16 mouse cellular contexts compared by ENCODE assay signal in the genomic region with DNA sequence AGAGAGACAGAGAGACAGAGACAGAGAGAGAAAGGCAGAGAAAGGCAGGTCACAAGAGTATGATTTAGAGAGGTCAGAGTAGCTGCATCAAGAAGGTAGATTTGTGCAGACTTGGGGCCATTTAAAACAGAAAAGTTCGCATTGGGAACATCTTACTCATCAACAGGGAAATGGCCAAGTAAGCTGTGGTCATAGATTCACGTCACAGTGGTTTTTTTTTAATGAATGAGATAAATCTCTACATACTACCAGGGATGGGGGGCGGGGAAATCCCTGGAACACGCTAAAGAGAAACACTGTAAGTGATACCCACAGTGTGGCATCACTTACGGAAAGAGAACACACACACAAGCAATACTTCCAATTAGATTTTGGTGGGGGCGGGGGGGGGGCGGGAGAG.
"Had no signal": no experiment of that assay in that cellular context is flagged by ENCODE, and none has a peak within 500 bp of the region (broad histone marks: within the 10 kb centered on the region; RNA-seq: fewer than 3 reads in every experiment).

No protein-coding gene starts in this region.

- DNase-seq: kidney, adult 2 months; kidney, postnatal 14 days; lung, embryonic 14.5 days; lung, postnatal 10 days; lung, postnatal 4 days; right cerebral cortex, postnatal 25 days; thymus, postnatal 25 days had no signal

- H3K4me3 ChIP-seq: kidney, embryonic 15.5 days; left cerebral cortex, adult 2 months; limb, embryonic 10.5 days; liver, embryonic 15.5 days; megakaryocyte, embryonic 14.5 days; midbrain, embryonic 15.5 days; neural tube, embryonic 13.5 days had no signal

- H3K4me2 ChIP-seq: kidney, embryonic 15.5 days; liver, embryonic 11.5 days; liver, embryonic 15.5 days; lung, embryonic 14.5 days; midbrain, embryonic 11.5 days; midbrain, embryonic 15.5 days; neural tube, embryonic 13.5 days had no signal

- ATAC-seq: midbrain, embryonic 15.5 days had no signal

- H3K27me3 ChIP-seq: kidney, embryonic 15.5 days; midbrain, embryonic 15.5 days; neural tube, embryonic 13.5 days had no signal
